Mouse (Mus musculus): ENCODE measurements around the gene Ctrb1.

DNA sequence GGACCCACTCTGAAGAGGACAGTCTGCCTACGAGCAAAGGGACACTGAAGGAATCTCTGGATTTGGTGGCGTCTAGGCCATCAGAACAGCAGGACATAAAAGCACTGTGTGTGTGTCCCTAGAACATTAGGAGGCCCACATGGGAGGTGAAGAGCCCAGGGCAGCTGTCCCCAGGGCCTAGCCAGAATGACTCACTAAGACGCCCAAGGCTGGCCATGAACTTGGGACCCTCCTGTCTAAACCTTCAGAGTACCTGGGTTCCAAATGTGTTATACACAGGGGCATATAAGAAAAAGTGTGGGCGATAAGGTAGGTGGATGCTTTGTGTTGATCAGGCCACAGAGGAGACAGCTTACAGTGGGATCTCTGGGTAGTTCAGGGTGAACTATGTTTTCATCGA, 9.9 kb upstream of the Ctrb1 start:
- TF ChIP-seq CTCF (conservative IDR thresholded peaks at IDR 0.05; ENCODE audit: low read length) (no peak), POU5F1 (IDR thresholded peaks at IDR 0.05; ENCODE audit: borderline replicate concordance, low read length) (no peak), NANOG (IDR thresholded peaks at IDR 0.05; ENCODE audit: borderline replicate concordance, low read length) (no peak)

Data from E14TG2a.4 (cell line).